ENCODE assay signal across 18 mouse cellular contexts in the genomic region with DNA sequence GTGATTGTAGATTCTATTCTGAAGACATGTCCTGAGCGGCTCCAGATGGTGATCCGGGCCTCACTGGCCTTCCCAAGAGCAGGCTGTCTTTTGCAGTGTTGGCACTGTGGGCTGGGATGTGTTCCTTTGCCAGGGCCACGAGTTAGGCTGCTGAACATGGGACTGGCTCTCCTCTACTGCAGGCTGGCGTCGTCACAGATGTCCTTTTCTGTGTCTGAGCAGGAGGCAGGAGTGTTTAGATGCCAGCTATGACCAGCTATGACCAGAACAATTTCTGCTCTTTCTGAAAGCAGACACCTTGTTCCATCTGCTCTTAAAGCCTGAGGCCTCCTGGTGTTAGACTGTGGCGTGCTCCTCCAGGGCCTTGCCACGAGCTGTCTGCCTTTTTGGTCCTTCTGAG. TPM values are rescaled to one million over a fixed set of nuclear protein-coding genes. Genes with fewer than 3 reads are reported as not detected.
DNase-seq lines count a peak whose midpoint lies in the region; ATAC-seq and TF ChIP-seq lines count a peak whose summit lies in the region.
"Had no signal": no experiment of that assay in that cellular context is flagged by ENCODE, and none has a peak within 500 bp of the region (broad histone marks: within the 10 kb centered on the region; RNA-seq: fewer than 3 reads in every experiment).

No protein-coding gene starts in this region.

- intact Hi-C loops in gastrocnemius, adult 2 months (cut with DNase I) = loop anchor here (5.0 kb wide), 1 partner anchor 146 kb away; no protein-coding TSS in a partner anchor
- intact Hi-C loops in left cerebral cortex, adult 2 months (cut with DNase I) = loop anchor here (5.0 kb wide), 1 partner anchor 146 kb away; no protein-coding TSS in a partner anchor

- DNase-seq in gastrocnemius, adult 2 months = peak; percentile 80
- DNase-seq in gastrocnemius, postnatal 10 days = no peak
- no peak for DNase-seq in left cerebral cortex, adult 2 months (ENCODE audit: extremely low spot score in 1 of 2, low spot score in 2 of 2)
- DNase-seq in left cerebral cortex, adult 8-10 months (ENCODE audit: low spot score in 2 of 2) = no peak
- peak; percentile 77 for DNase-seq in cerebellum, adult 9-10 months
- no peak for DNase-seq in urinary bladder, postnatal 4 days (ENCODE audit: low spot score in 2 of 2)
- no peak for DNase-seq in layer of hippocampus, adult 8-10 months (ENCODE audit: low spot score in 2 of 2)
- DNase-seq: adrenal gland, postnatal 25 days; kidney, adult 11 months; kidney, postnatal 4 days; lung, adult 18-20 months; thymus, postnatal 36 days had no signal

- no peaks in the 10 kb centered on the region for H3K27me3 ChIP-seq in heart, embryonic 16.5 days (ENCODE audit: control insufficient read depth, insufficient read depth, low read length)
- H3K27me3 ChIP-seq: hindbrain, embryonic 13.5 days; limb, embryonic 15.5 days; midbrain, embryonic 12.5 days had no signal

- H3K9ac ChIP-seq in heart, embryonic 16.5 days (ENCODE audit: low read length) = 0 out of 2 replicates have a peak overlapping the region, but pooled peaks have one; percentile 28
- H3K9ac ChIP-seq: hindbrain, embryonic 13.5 days; limb, embryonic 15.5 days; midbrain, embryonic 12.5 days had no signal

- ATAC-seq in heart, embryonic 16.5 days (replicated peaks; ENCODE audit: extremely low read depth, insufficient read depth, low FRiP score) = no peak
- ATAC-seq: forebrain, embryonic 16.5 days had no signal

- TF ChIP-seq CTCF in gastrocnemius, adult 2 months (IDR thresholded peaks at IDR 0.05) = peak; percentile 9; the same call in 1 of the 2 replicates
- no peak for TF ChIP-seq CTCF in left cerebral cortex, adult 2 months (IDR thresholded peaks at IDR 0.05)

- no peak overlapping the region for H3K4me2 ChIP-seq in heart, embryonic 16.5 days (ENCODE audit: low read depth, low read length)
- H3K4me2 ChIP-seq: hindbrain, embryonic 13.5 days; limb, embryonic 15.5 days; midbrain, embryonic 12.5 days had no signal

- H3K4me1 ChIP-seq in heart, embryonic 16.5 days (ENCODE audit: control insufficient read depth, insufficient read depth, low read length) = peaks cover 14% of the 10 kb centered on the region
- H3K4me1 ChIP-seq: hindbrain, embryonic 13.5 days; midbrain, embryonic 12.5 days had no signal

- H3K9me3 ChIP-seq in heart, embryonic 16.5 days (replicated peaks; ENCODE audit: control insufficient read depth, low read length) = no peaks in the 10 kb centered on the region
- H3K9me3 ChIP-seq: hindbrain, embryonic 13.5 days; limb, embryonic 15.5 days; midbrain, embryonic 12.5 days had no signal

- WGBS in heart, embryonic 16.5 days = 74% methylated on average over 7 of the region's 7 CpGs

- no peaks in the 10 kb centered on the region for H3K36me3 ChIP-seq in heart, embryonic 16.5 days (ENCODE audit: control insufficient read depth, insufficient read depth)
- H3K36me3 ChIP-seq: hindbrain, embryonic 13.5 days; midbrain, embryonic 12.5 days had no signal

- 0 out of 2 replicates have a peak overlapping the region, but pooled peaks have one; percentile 23 for H3K4me3 ChIP-seq in gastrocnemius, adult 2 months
- H3K4me3 ChIP-seq in left cerebral cortex, adult 2 months = no peak overlapping the region
- no peak overlapping the region for H3K4me3 ChIP-seq in heart, embryonic 16.5 days (ENCODE audit: low read length)
- H3K4me3 ChIP-seq: hindbrain, embryonic 13.5 days; limb, embryonic 15.5 days; midbrain, embryonic 12.5 days had no signal

- H3K27ac ChIP-seq in gastrocnemius, adult 2 months = peak overlapping the region; percentile 85
- peak overlapping the region; percentile 28; the same call in 1 of the 2 replicates for H3K27ac ChIP-seq in left cerebral cortex, adult 2 months
- no peak overlapping the region for H3K27ac ChIP-seq in heart, embryonic 16.5 days (ENCODE audit: low read length)
- H3K27ac ChIP-seq: hindbrain, embryonic 13.5 days; limb, embryonic 15.5 days; macrophage; midbrain, embryonic 12.5 days had no signal

RNA-seq across cellular contexts. Expression of gene Col5a1, which starts 31.9 kb away (rescaled TPM):
- 10 to 100 TPM; 15.9 to 20.9 TPM for total RNA-seq in gastrocnemius, adult 2 months (2021)
- total RNA-seq in gastrocnemius, postnatal 10 days (2021) = 100 to 1,000 TPM; 204 to 280 TPM
- total RNA-seq in left cerebral cortex, adult 2 months (2021) = 10 to 100 TPM in 1 of 2 experiments, 1 to 10 TPM in 1; 6.9 to 10.1 TPM
- total RNA-seq in left cerebral cortex, adult 8-10 months (2022) = 1 to 10 TPM; 5.9 to 8.1 (median 7.3) TPM
- polyA plus RNA-seq in heart, embryonic 16.5 days (2015; fragmentation: Nextera tagmentation; extraction: Ambion mirVana) = 71.2 and 73.7 TPM in 2 replicates
- 1 to 10 TPM; 5.5 to 7.7 (median 5.8) TPM for total RNA-seq in layer of hippocampus, adult 8-10 months (2022)

Comparison
In these comparisons a context has a peak if more than half of its experiments do, and no peak if none do; other contexts are left out.
1. DNase-seq: peak in gastrocnemius, adult 2 months (single experiment) and cerebellum, adult 9-10 months (single experiment); none in gastrocnemius, postnatal 10 days (single experiment), left cerebral cortex, adult 2 months (0 of 2), left cerebral cortex, adult 8-10 months (0 of 2), urinary bladder, postnatal 4 days (0 of 2) and layer of hippocampus, adult 8-10 months (0 of 2).
2. RNA of gene Col5a1, which starts 31.9 kb away (total RNA-seq): 204 to 280 TPM in gastrocnemius, postnatal 10 days; 15.9 to 20.9 TPM in gastrocnemius, adult 2 months, 6.9 to 10.1 TPM in left cerebral cortex, adult 2 months, 5.9 to 8.1 TPM in left cerebral cortex, adult 8-10 months and 5.5 to 7.7 TPM in layer of hippocampus, adult 8-10 months; every median in the first group is over 4 times any median in the second.